In genomic region chr2:180954061-180955047, GRCm38 (mm10) we compare ENCODE assay signal across 8 mouse cellular contexts. TPM values are rescaled to one million over a fixed set of nuclear protein-coding genes. Genes with fewer than 3 reads are reported as not detected.
DNase-seq lines count a peak whose midpoint lies in the region; ATAC-seq and TF ChIP-seq lines count a peak whose summit lies in the region.

TSS of gene Nkain4 (minus strand) at chr2:180954699.

- peak within 1 kb of the TSS; percentile 37 for H3K9ac ChIP-seq in intestine, postnatal 0 days (ENCODE audit: low read depth, low read length)
- H3K9ac ChIP-seq in midbrain, postnatal 0 days (replicated peaks; ENCODE audit: low read length, poor library complexity, severe bottlenecking): peak within 1 kb of the TSS; percentile 70

- H3K4me3 ChIP-seq in megakaryocyte, embryonic 14.5 days (replicated peaks): peak within 1 kb of the TSS; percentile 46
- H3K4me3 ChIP-seq in intestine, postnatal 0 days (ENCODE audit: low read depth, low read length): peak within 1 kb of the TSS; percentile 54
- H3K4me3 ChIP-seq in midbrain, postnatal 0 days (ENCODE audit: low read depth, low read length): peak within 1 kb of the TSS; percentile 55

- no peaks in the 10 kb centered on the region for H3K36me3 ChIP-seq in megakaryocyte, embryonic 14.5 days (replicated peaks; ENCODE audit: low read length)
- H3K36me3 ChIP-seq in intestine, postnatal 0 days (ENCODE audit: control insufficient read depth, insufficient read depth): no peaks in the 10 kb centered on the region
- H3K36me3 ChIP-seq in midbrain, postnatal 0 days (ENCODE audit: insufficient read depth, low read length): no peaks in the 10 kb centered on the region

- no peaks in the 10 kb centered on the region for H3K9me3 ChIP-seq in megakaryocyte, embryonic 14.5 days
- H3K9me3 ChIP-seq in intestine, postnatal 0 days (ENCODE audit: control insufficient read depth): no peaks in the 10 kb centered on the region
- H3K9me3 ChIP-seq in midbrain, postnatal 0 days (ENCODE audit: low read length): no peaks in the 10 kb centered on the region

- peak; percentile 65 for TF ChIP-seq CTCF in intestine, postnatal 0 days (IDR thresholded peaks at IDR 0.05; ENCODE audit: low read depth)
- TF ChIP-seq CTCF in midbrain, postnatal 0 days (IDR thresholded peaks at IDR 0.05): peak; percentile 58

- H3K4me2 ChIP-seq in intestine, postnatal 0 days (replicated peaks; ENCODE audit: low read depth): peak within 1 kb of the TSS; percentile 94
- peak within 1 kb of the TSS; percentile 86 for H3K4me2 ChIP-seq in midbrain, postnatal 0 days (ENCODE audit: low read depth, low read length, poor library complexity, severe bottlenecking)

- H3K27me3 ChIP-seq in megakaryocyte, embryonic 14.5 days (replicated peaks): peaks cover 88% of the 10 kb centered on the region
- H3K27me3 ChIP-seq in intestine, postnatal 0 days (replicated peaks; ENCODE audit: control insufficient read depth, insufficient read depth, low read length): 0 out of 2 replicates have a peak, but pooled peaks cover 7% of the 10 kb centered on the region
- H3K27me3 ChIP-seq in midbrain, postnatal 0 days (ENCODE audit: insufficient read depth, low read length): no peaks in the 10 kb centered on the region

- peaks cover 18% of the 10 kb centered on the region for H3K4me1 ChIP-seq in megakaryocyte, embryonic 14.5 days
- H3K4me1 ChIP-seq in intestine, postnatal 0 days (replicated peaks; ENCODE audit: control insufficient read depth, insufficient read depth, low read length): no peaks in the 10 kb centered on the region
- peaks cover 13% of the 10 kb centered on the region for H3K4me1 ChIP-seq in midbrain, postnatal 0 days (ENCODE audit: insufficient read depth, low read length)

- peak within 1 kb of the TSS; percentile 15; the same call in 1 of the 2 replicates for H3K27ac ChIP-seq in intestine, postnatal 0 days (ENCODE audit: low read depth, low read length)
- peak within 1 kb of the TSS; percentile 74 for H3K27ac ChIP-seq in midbrain, postnatal 0 days (ENCODE audit: low read depth, low read length)

- peak; percentile 66 to 75 for DNase-seq in cerebellum, postnatal 14 days
- peak; percentile 36 to 40 for DNase-seq in frontal cortex, postnatal 14 days (ENCODE audit: low spot score in 2 of 2)
- DNase-seq in liver: peak; percentile 60
- DNase-seq in midbrain, postnatal 0 days (ENCODE audit: low spot score): peak; percentile 94
- DNase-seq in yolk sac, embryonic 10.5 days (ENCODE audit: low spot score): peak; percentile 76

- under 1% methylated on average over 52 of the region's 52 CpGs for WGBS in intestine, postnatal 0 days
- under 1% methylated on average over 52 of the region's 52 CpGs for WGBS in midbrain, postnatal 0 days

- no peak for ATAC-seq in megakaryocyte, adult 5-6 weeks (ENCODE audit: poor library complexity, severe bottlenecking)
- ATAC-seq in intestine, postnatal 0 days: peak; percentile 55
- peak; percentile 83 for ATAC-seq in midbrain, postnatal 0 days (ENCODE audit: low FRiP score)

RNA-seq across cellular contexts. Expression of gene Nkain4, which starts in this region (rescaled TPM):
- polyA plus RNA-seq in megakaryocyte, embryonic 14.5 days (2012; ENCODE audit: insufficient read depth, low replicate concordance): not detected in 2 replicates
- not detected in 2 replicates for total RNA-seq in megakaryocyte, adult 5-6 weeks (2015)
- not detected in 2 replicates for total RNA-seq in megakaryocyte, adult 5-6 weeks (2017)
- polyA plus RNA-seq in intestine, postnatal 0 days (2015; fragmentation: Nextera tagmentation; extraction: Ambion mirVana): 22.9 and 25.9 TPM in 2 replicates
- 40.4 and 59.5 TPM in 2 replicates for total RNA-seq in midbrain, postnatal 0 days (2014; rRNA removed)
- polyA plus RNA-seq in midbrain, postnatal 0 days (2015; fragmentation: Nextera tagmentation; extraction: Ambion mirVana): 95.5 and 111 TPM in 2 replicates

Comparison
In these comparisons a context has a peak if more than half of its experiments do, and no peak if none do; other contexts are left out.
1. RNA of gene Nkain4 (total RNA-seq): 40.4 to 59.5 TPM in midbrain, postnatal 0 days; not detected in megakaryocyte, adult 5-6 weeks; every median in the first group is over 10 times any median in the second.
2. RNA of gene Nkain4 (polyA plus RNA-seq): 95.5 to 111 TPM in midbrain, postnatal 0 days and 22.9 to 25.9 TPM in intestine, postnatal 0 days; not detected in megakaryocyte, embryonic 14.5 days; every median in the first group is over 10 times any median in the second.
3. DNase-seq: peak in every context shown above with its lines; median percentile 94 in midbrain, postnatal 0 days; 76 in yolk sac, embryonic 10.5 days; 70 in cerebellum, postnatal 14 days; 60 in liver; 38 in frontal cortex, postnatal 14 days.
4. Peak in every context shown above with its lines, with median percentiles within 50 percentile points of each other: H3K4me3 ChIP-seq.